ENCODE assay signal across 22 mouse cellular contexts in the genomic region with DNA sequence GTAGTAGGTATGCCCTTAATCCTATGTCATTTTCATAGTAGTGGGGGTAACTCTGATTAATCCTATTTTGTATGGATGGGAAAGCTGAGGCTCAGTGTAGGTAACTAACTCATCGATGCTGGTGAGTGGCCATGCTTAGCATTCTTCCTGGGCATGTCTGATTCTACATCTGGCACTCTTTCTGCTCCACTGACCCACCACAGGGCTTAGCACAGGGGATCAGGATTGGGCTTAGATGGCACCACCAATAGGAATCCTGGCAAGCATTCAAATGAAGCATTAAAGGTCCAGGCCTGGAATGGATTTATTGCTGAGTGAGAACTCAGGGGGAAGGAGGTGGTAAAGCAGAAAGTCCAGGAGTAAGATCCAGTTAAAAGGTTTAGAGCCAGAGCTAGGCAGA.
DNase-seq lines count a peak whose midpoint lies in the region; ATAC-seq and TF ChIP-seq lines count a peak whose summit lies in the region.
"Had no signal": no experiment of that assay in that cellular context is flagged by ENCODE, and none has a peak within 500 bp of the region (broad histone marks: within the 10 kb centered on the region; RNA-seq: fewer than 3 reads in every experiment).

No protein-coding gene starts in this region.

- TF ChIP-seq CTCF in left cerebral cortex, adult 2 months (IDR thresholded peaks at IDR 0.05), result no peak

- WGBS in hindbrain, embryonic 16.5 days, result 65% methylated on average over 1 of the region's 1 CpGs
- 74% methylated on average over 1 of the region's 1 CpGs for WGBS in hindbrain, embryonic 13.5 days

- no peaks in the 10 kb centered on the region for H3K27me3 ChIP-seq in hindbrain, embryonic 16.5 days (replicated peaks; ENCODE audit: control insufficient read depth, insufficient read depth, low read length)
- no peaks in the 10 kb centered on the region for H3K27me3 ChIP-seq in hindbrain, embryonic 13.5 days
- H3K27me3 ChIP-seq: embryonic facial prominence, embryonic 12.5 days; forebrain, embryonic 13.5 days; forebrain, embryonic 15.5 days had no signal

- no peak overlapping the region for H3K27ac ChIP-seq in hindbrain, embryonic 16.5 days (ENCODE audit: low read depth, low read length)
- no peak overlapping the region for H3K27ac ChIP-seq in hindbrain, embryonic 13.5 days
- H3K27ac ChIP-seq in left cerebral cortex, adult 2 months, result no peak overlapping the region
- H3K27ac ChIP-seq: embryonic facial prominence, embryonic 10.5 days; embryonic facial prominence, embryonic 12.5 days; forebrain, embryonic 13.5 days; forebrain, embryonic 15.5 days had no signal

- DNase-seq in left cerebral cortex, postnatal 4 days, result peak; percentile 16
- no peak for DNase-seq in left cerebral cortex, adult 2 months (ENCODE audit: extremely low spot score in 1 of 2, low spot score in 2 of 2)
- peak; percentile 74 for DNase-seq in retina, postnatal 1 day
- DNase-seq in retina, embryonic 14.5 days (ENCODE audit: low spot score), result no peak
- DNase-seq in retina, postnatal 7 days (ENCODE audit: low read depth, low spot score), result peak; percentile 34
- DNase-seq in ovary, postnatal 36 days (ENCODE audit: low spot score), result no peak
- DNase-seq: adrenal gland, adult 8-10 months; adrenal gland, postnatal 14 days; adrenal gland, postnatal 36 days; cerebellum, adult 11-12 months; cerebellum, adult 2 months; cerebellum, adult 9-10 months; cerebellum, postnatal 14 days; cerebellum, postnatal 36 days; forebrain, postnatal 0 days had no signal

- intact Hi-C loops in left cerebral cortex, postnatal 4 days (cut with DNase I), result no loop called here
- intact Hi-C loops in left cerebral cortex, adult 2 months (cut with DNase I), result no loop called here

- no peaks in the 10 kb centered on the region for H3K4me1 ChIP-seq in hindbrain, embryonic 16.5 days (ENCODE audit: control insufficient read depth, insufficient read depth, low read depth, low read length)
- H3K4me1 ChIP-seq in hindbrain, embryonic 13.5 days (replicated peaks), result no peaks in the 10 kb centered on the region
- H3K4me1 ChIP-seq: embryonic facial prominence, embryonic 10.5 days; embryonic facial prominence, embryonic 12.5 days; forebrain, embryonic 13.5 days; forebrain, embryonic 15.5 days had no signal

- H3K9me3 ChIP-seq in hindbrain, embryonic 16.5 days (ENCODE audit: control insufficient read depth, low read length), result no peaks in the 10 kb centered on the region
- H3K9me3 ChIP-seq in hindbrain, embryonic 13.5 days, result no peaks in the 10 kb centered on the region
- H3K9me3 ChIP-seq: embryonic facial prominence, embryonic 10.5 days; embryonic facial prominence, embryonic 12.5 days; forebrain, embryonic 13.5 days; forebrain, embryonic 15.5 days had no signal

- H3K4me3 ChIP-seq in hindbrain, embryonic 16.5 days (ENCODE audit: low read length), result no peak overlapping the region
- H3K4me3 ChIP-seq in hindbrain, embryonic 13.5 days, result no peak overlapping the region
- H3K4me3 ChIP-seq in left cerebral cortex, adult 2 months, result no peak overlapping the region
- H3K4me3 ChIP-seq: embryonic facial prominence, embryonic 10.5 days; embryonic facial prominence, embryonic 12.5 days; forebrain, embryonic 13.5 days; forebrain, embryonic 15.5 days had no signal

- ATAC-seq in hindbrain, embryonic 16.5 days, result peak; percentile 45; the same call in 1 of the 2 replicates
- no peak for ATAC-seq in hindbrain, embryonic 13.5 days (ENCODE audit: low FRiP score)
- ATAC-seq: activated CD4-positive, CD25-positive, alpha-beta regulatory T cell, adult 4 months; forebrain, embryonic 13.5 days; forebrain, embryonic 15.5 days; forebrain, postnatal 0 days had no signal

- no peak overlapping the region for H3K9ac ChIP-seq in hindbrain, embryonic 16.5 days (ENCODE audit: low read depth, low read length)
- no peak overlapping the region for H3K9ac ChIP-seq in hindbrain, embryonic 13.5 days
- H3K9ac ChIP-seq: embryonic facial prominence, embryonic 12.5 days; forebrain, embryonic 13.5 days; forebrain, embryonic 15.5 days; forebrain, postnatal 0 days had no signal

- H3K36me3 ChIP-seq in hindbrain, embryonic 16.5 days (ENCODE audit: control insufficient read depth, insufficient read depth, low read length), result no peaks in the 10 kb centered on the region
- H3K36me3 ChIP-seq in hindbrain, embryonic 13.5 days, result no peaks in the 10 kb centered on the region
- H3K36me3 ChIP-seq: embryonic facial prominence, embryonic 10.5 days; embryonic facial prominence, embryonic 12.5 days; forebrain, embryonic 15.5 days had no signal

- no peak overlapping the region for H3K4me2 ChIP-seq in hindbrain, embryonic 16.5 days (ENCODE audit: low read length)
- H3K4me2 ChIP-seq in hindbrain, embryonic 13.5 days, result no peak overlapping the region
- H3K4me2 ChIP-seq: embryonic facial prominence, embryonic 12.5 days; forebrain, embryonic 13.5 days; forebrain, embryonic 15.5 days had no signal

Comparison
In these comparisons a context has a peak if more than half of its experiments do, and no peak if none do; other contexts are left out.
1. DNase-seq: peak in left cerebral cortex, postnatal 4 days (single experiment), retina, postnatal 1 day (single experiment) and retina, postnatal 7 days (single experiment); none in left cerebral cortex, adult 2 months (0 of 2), retina, embryonic 14.5 days (single experiment) and ovary, postnatal 36 days (single experiment).